Mouse (Mus musculus): ENCODE data around the gene Agpat1. TPM values are rescaled to one million over a fixed set of nuclear protein-coding genes. Genes with fewer than 3 reads are reported as not detected.

The Agpat1 gene
- polyA plus RNA-seq (2014; fragmentation: Illumina TruSeq; extraction: RNeasy Lipid Tissue Mini Kit (QIAGEN cat#74804); ENCODE audit: low read depth, low replicate concordance) = 3.4 TPM

DNA sequence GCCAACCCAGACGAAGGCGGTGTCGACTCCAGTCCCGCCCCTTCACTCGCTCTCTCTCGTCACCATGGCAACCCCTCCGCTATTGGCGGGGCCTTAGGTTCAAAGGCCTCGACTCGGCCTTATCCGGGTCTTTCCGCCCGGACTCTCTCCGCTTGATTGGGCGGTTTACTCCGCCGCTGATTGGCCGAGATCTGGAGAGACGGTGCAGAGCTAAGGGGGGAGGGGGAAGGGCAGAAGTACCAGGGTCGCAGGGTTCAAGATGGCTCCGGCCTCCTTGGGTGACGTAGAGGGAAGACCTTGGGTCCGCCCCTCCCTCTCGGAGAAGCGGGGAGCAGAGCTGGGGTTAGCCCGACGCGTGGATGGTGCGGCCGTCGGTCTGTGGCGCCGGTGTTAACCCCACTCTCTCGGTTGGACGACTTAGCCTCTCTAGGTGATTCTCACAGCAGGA, at the start of gene Agpat1:
Gene Agpat1, plus strand, starts transcription at position 202 of the 448 bp plus-strand sequence.

DNA sequence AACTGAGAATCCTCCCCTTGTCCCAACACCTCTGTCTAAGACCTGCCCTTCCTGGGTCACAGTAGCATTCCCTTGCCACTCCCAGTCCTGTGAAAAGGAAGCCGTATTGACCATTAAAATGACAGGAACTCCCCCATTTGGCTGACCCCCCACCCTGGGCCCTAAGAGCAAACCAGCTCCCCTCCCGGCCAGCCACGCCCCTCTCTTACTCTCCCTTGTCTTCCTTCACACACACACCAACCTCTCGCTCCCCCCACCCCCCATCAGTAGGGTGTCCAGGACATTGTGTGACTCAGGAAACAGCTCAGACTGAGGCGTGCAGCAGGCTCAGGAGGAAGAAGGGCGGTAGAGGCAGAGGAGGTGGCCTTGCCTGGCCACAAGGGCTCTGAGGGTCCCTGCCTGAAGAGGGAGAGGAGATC, 40.0 kb upstream of the Agpat1 start, which contains the start of gene Notch4:
Gene Notch4, plus strand, starts transcription at position 266 of the 419 bp plus-strand sequence.

DNA sequence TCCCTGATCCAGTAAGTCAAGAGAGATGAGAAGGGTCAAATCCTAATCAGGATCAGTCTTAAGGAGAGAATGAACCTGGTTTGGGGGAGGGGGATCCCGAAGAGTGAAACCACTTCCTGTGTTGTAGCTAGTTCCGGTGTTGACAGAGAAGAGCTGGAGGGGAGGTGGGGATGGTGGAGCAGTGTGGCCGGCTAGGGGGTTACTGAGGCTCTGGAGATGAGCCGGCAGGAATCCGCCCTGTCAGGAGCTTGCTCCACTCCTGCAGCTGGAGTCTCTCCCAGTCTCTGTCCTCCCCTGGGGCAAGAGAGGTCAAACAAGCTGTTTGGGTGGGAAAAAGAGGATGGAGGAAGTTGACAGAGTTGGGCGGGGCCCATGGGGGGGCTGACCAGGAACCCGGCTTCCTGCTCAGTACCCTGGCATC, 14.4 kb upstream of the Agpat1 start, which contains the start of gene Gpsm3:
Gene Gpsm3, plus strand, starts transcription at position 126 of the 421 bp plus-strand sequence.

DNA sequence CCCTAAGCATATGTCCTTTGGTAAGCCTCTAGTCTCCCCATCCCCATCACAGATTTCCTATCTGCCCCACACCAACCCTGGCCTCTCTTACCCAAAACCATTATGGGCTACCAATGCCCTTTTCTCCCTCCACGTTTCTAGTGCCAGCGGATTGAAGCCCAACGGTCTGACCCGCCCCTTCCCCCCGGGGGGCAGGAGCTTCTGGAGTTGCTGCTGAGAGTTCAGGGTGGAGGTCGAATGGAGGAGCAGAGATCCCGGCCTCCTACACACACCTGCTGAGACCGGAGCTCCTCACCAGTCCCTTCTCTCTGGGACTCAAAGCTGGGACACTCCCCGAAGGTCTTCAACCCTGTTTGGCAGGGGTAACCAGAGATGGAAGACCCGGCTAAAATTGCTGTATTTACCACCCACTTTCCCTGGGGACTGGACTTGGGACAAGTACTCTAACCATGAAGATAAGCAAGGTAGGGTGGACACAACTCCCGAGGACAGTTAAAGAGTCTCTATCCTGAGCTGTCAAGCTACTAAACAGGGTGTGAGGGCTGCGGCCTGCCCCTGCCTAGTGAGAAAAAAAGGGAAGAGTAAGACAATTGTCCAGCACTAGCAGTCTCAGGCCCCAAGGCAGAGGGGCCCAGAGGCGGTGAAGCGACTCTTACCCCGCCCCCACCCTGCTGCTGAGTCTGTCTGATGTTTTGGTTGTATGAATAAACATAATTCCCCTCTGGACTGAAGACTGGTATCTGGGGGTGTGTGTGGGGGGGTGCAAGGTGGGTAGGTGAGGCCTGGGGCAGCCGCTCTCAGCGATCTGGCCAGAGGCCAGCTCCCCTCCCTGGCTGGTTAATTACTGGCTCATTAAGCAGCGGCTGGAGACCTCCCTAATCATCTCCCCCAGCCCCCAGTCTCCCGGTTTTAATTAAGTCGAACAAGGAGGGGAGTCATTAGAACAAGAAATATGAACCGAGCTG, 12.8 kb upstream of the Agpat1 start, which contains the start of gene Pbx2:
Gene Pbx2, plus strand, starts transcription at position 238 of the 965 bp plus-strand sequence.

DNA sequence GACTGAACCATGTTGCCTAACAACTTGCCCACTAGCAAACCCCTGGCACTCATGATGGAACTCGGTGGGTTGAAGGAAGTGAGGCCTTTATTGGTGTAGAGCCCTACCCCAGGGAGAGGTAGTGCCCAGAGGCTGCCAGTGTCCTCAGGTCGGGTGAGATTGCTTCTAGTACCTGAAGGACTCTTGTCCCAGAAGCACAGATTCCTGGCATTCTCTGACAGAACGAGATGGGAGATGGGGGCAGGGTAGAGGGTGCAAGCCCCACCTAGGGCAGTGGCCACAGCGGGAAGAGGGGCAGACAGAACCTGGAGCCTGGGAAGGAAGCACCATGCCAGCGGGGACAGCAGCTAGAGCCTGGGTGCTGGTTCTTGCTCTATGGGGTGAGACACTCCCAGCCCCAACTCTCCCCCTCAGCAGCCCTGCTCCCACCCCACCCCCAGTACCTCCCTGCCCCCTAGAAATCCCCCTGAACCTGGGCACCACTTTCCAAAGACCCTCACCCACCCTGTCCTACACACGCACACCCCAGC, 6.4 kb upstream of the Agpat1 start, which contains the start of gene Ager:
Gene Ager, plus strand, starts transcription at position 297 of the 530 bp plus-strand sequence.

DNA sequence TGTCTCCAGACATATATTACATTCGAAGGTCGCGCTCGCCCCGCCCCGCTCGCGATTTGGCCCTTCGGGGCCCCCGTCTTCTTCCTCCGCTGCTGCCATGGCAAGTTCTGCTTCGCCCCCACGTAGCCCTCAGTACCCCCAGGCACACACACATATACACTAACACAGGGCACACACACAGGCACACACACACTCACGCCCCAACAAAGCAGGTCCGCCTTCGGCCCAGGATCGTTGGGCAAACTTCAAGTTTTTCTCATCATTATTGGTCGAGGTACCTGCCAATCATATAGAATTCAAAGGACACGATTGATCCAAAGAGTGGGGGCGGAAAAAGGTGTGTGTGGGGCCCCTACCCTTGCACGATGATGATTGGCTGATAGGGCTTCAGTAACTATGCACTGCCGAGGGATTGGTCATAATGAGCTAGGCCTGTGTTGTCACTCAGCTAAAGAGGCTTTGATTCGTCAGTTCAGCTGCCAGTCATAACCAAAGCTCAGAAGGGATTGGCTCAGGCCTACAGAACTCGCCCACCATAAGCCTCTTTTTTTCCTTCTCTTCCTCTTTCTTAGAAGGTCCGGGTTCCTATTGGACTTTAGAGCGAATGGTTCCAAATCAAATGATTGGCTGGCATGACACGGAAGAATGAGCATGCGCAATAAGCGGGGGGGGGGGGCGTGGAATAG, 544 bp upstream of the Agpat1 start, which contains the start of gene Rnf5:
Gene Rnf5, minus strand, starts transcription at position 316 of the 686 bp plus-strand sequence.

DNA sequence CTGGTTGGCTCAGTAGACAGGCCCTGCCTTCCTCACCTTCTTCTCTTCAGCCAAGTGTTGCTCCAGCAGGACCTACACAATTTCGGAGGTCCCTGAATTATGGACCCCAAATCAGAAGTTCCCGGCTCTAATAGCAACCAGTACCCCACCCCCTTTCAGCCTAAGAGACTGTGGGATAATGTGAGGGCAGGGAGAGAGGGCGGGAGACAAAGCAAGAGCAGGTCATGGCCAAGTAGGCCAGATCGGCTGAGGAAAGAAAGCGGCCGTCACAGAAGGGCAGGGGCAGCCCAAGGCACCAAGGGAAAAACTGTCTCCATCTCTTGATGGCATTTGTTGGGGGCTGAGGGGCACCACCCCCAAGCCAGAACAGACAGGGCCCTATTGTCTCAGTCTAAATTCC, 11.8 kb downstream of the Agpat1 start, which contains the start of gene Egfl8:
Gene Egfl8, minus strand, starts transcription at position 101 of the 400 bp plus-strand sequence.

DNA sequence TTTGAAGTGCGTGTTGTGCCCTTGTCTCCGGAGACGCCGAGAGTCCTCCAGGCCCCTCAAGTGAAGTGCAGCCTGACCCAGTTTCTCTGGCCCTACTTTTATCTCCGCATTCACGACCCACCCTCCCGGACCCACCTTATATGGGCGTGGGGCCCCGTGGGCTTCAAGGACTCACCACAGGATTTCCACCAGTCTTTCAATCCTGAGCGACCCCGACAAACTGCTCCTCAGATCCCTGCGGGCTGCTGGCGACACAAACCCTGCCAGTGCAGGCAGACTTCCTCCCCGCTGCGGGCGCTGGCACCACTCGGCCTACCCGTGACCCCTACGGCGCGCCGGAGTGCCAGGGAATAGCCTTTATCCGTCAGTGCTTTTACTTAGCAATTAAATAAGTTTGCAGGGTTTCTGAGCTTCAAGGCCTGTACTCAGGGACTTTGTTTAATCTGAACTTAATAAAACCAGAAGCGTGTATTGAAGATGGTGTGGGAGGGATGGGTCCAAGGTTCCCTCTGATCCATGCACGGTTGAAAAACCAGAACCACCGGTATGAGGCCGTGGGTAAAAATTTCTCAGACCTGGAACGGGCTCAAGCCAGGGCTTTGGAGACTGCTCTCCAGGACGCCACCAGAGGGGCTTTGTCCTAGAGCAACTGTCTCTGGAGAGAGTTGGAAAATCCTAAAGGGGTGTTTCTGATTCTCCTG, 24.0 kb downstream of the Agpat1 start, which contains the start of gene Ppt2:
Gene Ppt2, minus strand, starts transcription at position 568 of the 701 bp plus-strand sequence.

DNA sequence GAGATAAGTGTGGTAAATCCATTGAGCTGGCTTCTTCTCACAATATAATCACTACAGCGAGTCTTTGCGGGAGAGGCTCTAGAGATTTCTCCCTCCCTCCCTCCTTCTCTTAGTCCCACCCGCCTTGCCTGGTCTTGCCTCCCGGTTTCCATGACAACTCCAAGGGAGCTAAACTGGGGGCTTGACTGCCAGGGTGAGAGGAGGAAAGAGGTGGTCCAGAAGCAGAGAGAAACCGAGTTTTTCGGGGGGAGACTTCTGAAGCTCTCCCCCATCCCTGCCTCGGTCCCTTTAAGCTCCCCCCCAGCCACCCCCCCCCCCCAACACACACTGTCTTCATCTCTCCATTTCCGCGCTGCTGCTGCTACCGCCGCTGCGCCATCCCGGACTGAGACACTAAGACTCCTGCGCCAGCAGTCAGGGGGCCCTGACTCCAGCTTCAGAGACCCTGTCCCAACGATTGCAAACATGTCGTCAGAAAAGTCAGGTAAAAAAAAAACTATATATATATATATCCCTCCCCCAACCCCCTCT, 25.2 kb downstream of the Agpat1 start, which contains the start of gene Prrt1:
Gene Prrt1, plus strand, starts transcription at position 313 of the 531 bp plus-strand sequence.

DNA sequence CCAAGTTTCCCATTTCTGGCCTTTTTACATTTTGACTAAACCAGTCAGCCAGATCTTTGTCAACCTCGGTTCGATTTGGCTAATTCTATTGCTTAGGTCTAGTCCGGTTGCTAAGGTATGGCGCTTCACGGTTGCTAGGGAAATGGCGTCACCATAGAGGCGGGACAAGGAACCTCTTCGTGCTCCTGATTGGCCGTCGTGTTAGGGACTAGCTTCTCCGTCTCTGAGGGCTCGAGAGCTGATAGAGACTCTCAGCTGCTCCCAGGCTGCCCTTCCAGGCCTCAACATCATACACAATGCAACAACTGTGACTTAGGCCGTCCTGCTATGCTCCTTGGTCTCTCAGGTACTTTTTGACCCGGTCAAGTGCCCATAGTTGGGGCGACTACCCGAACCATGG, 40.5 kb downstream of the Agpat1 start, which contains the start of gene Fkbpl:
Gene Fkbpl, plus strand, starts transcription at position 157 of the 400 bp plus-strand sequence.

DNA sequence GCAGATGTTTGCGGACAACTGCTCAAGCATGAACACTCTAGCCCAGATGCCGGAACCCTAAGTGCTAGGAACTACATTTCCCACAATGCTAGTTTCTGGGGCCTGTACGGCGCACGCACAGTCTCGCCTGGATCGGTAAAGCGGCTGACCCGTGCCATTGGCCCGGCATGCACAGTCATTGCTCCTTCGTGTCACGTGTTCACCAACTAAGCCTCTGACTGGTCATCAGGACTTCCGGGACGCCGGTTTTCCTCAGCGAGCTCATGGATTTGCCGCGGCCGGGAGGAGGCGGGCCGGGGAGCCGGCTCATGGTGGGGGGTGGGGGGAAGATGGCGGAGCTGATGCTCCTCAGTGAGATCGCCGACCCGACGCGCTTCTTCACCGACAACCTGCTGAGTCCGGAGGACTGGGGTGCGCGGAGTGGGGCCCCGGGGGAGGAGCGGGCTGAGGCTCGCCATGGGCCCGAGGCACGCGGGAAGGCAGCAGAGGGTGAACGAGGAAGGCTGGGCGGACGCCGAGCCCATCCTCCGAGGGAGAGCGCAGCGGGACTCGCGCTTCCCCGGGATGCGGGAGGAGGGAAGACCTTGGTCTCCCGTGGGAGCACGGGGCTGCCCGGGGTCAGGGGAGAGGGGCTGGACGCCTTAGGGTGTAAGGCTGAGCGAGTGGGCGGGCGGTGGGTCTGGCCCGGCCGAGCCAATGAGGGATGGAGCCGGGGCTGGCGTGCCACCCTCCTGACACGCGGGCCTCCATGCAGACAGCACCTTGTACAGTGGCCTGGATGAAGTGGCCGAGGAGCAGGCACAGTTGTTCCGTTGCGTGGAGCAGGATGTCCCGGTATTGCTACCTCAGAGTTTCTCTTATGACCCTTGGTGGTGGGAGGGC, 43.1 kb downstream of the Agpat1 start, which contains the start of gene Atf6b:
Gene Atf6b, plus strand, starts transcription at position 241 of the 882 bp plus-strand sequence.

Other genes starting within 250 kb of the Agpat1 start
- gene Btnl2, start 249.4 kb upstream of the Agpat1 start, polyA plus RNA-seq (2014; fragmentation: Illumina TruSeq; extraction: RNeasy Lipid Tissue Mini Kit (QIAGEN cat#74804); ENCODE audit: low read depth, low replicate concordance) = not detected
- not detected for gene Btnl1, start 227.1 kb upstream of the Agpat1 start, polyA plus RNA-seq (2014; fragmentation: Illumina TruSeq; extraction: RNeasy Lipid Tissue Mini Kit (QIAGEN cat#74804); ENCODE audit: low read depth, low replicate concordance)
- gene BC051142, start 205.4 kb upstream of the Agpat1 start, polyA plus RNA-seq (2014; fragmentation: Illumina TruSeq; extraction: RNeasy Lipid Tissue Mini Kit (QIAGEN cat#74804); ENCODE audit: low read depth, low replicate concordance) = 3.4 TPM
- not detected for gene Btnl4, start 126.9 kb upstream of the Agpat1 start, polyA plus RNA-seq (2014; fragmentation: Illumina TruSeq; extraction: RNeasy Lipid Tissue Mini Kit (QIAGEN cat#74804); ENCODE audit: low read depth, low replicate concordance)
- not detected for gene Btnl6, start 86.9 kb upstream of the Agpat1 start, polyA plus RNA-seq (2014; fragmentation: Illumina TruSeq; extraction: RNeasy Lipid Tissue Mini Kit (QIAGEN cat#74804); ENCODE audit: low read depth, low replicate concordance)
- 1.3 TPM for gene Notch4, start 40.0 kb upstream of the Agpat1 start, polyA plus RNA-seq (2014; fragmentation: Illumina TruSeq; extraction: RNeasy Lipid Tissue Mini Kit (QIAGEN cat#74804); ENCODE audit: low read depth, low replicate concordance)
- not detected for gene Gpsm3, start 14.5 kb upstream of the Agpat1 start, polyA plus RNA-seq (2014; fragmentation: Illumina TruSeq; extraction: RNeasy Lipid Tissue Mini Kit (QIAGEN cat#74804); ENCODE audit: low read depth, low replicate concordance)
- gene Pbx2, start 13.0 kb upstream of the Agpat1 start, polyA plus RNA-seq (2014; fragmentation: Illumina TruSeq; extraction: RNeasy Lipid Tissue Mini Kit (QIAGEN cat#74804); ENCODE audit: low read depth, low replicate concordance) = 14.3 TPM
- not detected for gene Ager, start 6.4 kb upstream of the Agpat1 start, polyA plus RNA-seq (2014; fragmentation: Illumina TruSeq; extraction: RNeasy Lipid Tissue Mini Kit (QIAGEN cat#74804); ENCODE audit: low read depth, low replicate concordance)
- 60.1 TPM for gene Rnf5, start 572 bp upstream of the Agpat1 start, polyA plus RNA-seq (2014; fragmentation: Illumina TruSeq; extraction: RNeasy Lipid Tissue Mini Kit (QIAGEN cat#74804); ENCODE audit: low read depth, low replicate concordance)
- gene Egfl8, start 11.7 kb downstream of the Agpat1 start, polyA plus RNA-seq (2014; fragmentation: Illumina TruSeq; extraction: RNeasy Lipid Tissue Mini Kit (QIAGEN cat#74804); ENCODE audit: low read depth, low replicate concordance) = not detected
- 5.6 TPM for gene Ppt2, start 24.2 kb downstream of the Agpat1 start, polyA plus RNA-seq (2014; fragmentation: Illumina TruSeq; extraction: RNeasy Lipid Tissue Mini Kit (QIAGEN cat#74804); ENCODE audit: low read depth, low replicate concordance)
- gene Prrt1, start 25.3 kb downstream of the Agpat1 start, polyA plus RNA-seq (2014; fragmentation: Illumina TruSeq; extraction: RNeasy Lipid Tissue Mini Kit (QIAGEN cat#74804); ENCODE audit: low read depth, low replicate concordance) = 3.4 TPM
- 4.7 TPM for gene Fkbpl, start 40.5 kb downstream of the Agpat1 start, polyA plus RNA-seq (2014; fragmentation: Illumina TruSeq; extraction: RNeasy Lipid Tissue Mini Kit (QIAGEN cat#74804); ENCODE audit: low read depth, low replicate concordance)
- 2.6 TPM for gene Atf6b, start 42.9 kb downstream of the Agpat1 start, polyA plus RNA-seq (2014; fragmentation: Illumina TruSeq; extraction: RNeasy Lipid Tissue Mini Kit (QIAGEN cat#74804); ENCODE audit: low read depth, low replicate concordance)
- gene Tnxb, start 66.3 kb downstream of the Agpat1 start, polyA plus RNA-seq (2014; fragmentation: Illumina TruSeq; extraction: RNeasy Lipid Tissue Mini Kit (QIAGEN cat#74804); ENCODE audit: low read depth, low replicate concordance) = 0.17 TPM
- 9.4 TPM for gene C4b, start 139.6 kb downstream of the Agpat1 start, polyA plus RNA-seq (2014; fragmentation: Illumina TruSeq; extraction: RNeasy Lipid Tissue Mini Kit (QIAGEN cat#74804); ENCODE audit: low read depth, low replicate concordance)
- gene Cyp21a1, start 200.3 kb downstream of the Agpat1 start, polyA plus RNA-seq (2014; fragmentation: Illumina TruSeq; extraction: RNeasy Lipid Tissue Mini Kit (QIAGEN cat#74804); ENCODE audit: low read depth, low replicate concordance) = 560 TPM
- gene Stk19, start 232.7 kb downstream of the Agpat1 start, polyA plus RNA-seq (2014; fragmentation: Illumina TruSeq; extraction: RNeasy Lipid Tissue Mini Kit (QIAGEN cat#74804); ENCODE audit: low read depth, low replicate concordance) = 11.5 TPM
- 3.9 TPM for gene Dxo, start 232.8 kb downstream of the Agpat1 start, polyA plus RNA-seq (2014; fragmentation: Illumina TruSeq; extraction: RNeasy Lipid Tissue Mini Kit (QIAGEN cat#74804); ENCODE audit: low read depth, low replicate concordance)
- 3.8 TPM for gene Skiv2l, start 245.9 kb downstream of the Agpat1 start, polyA plus RNA-seq (2014; fragmentation: Illumina TruSeq; extraction: RNeasy Lipid Tissue Mini Kit (QIAGEN cat#74804); ENCODE audit: low read depth, low replicate concordance)
- gene Nelfe, start 246.1 kb downstream of the Agpat1 start, polyA plus RNA-seq (2014; fragmentation: Illumina TruSeq; extraction: RNeasy Lipid Tissue Mini Kit (QIAGEN cat#74804); ENCODE audit: low read depth, low replicate concordance) = 2.9 TPM